Mouse (Mus musculus): Measurements from ENCODE around the gene Tubg1.

Gene Tubg1

GRCm38 (mm10) chr11:101119761-101120544 is at the start of gene Tubg1, which contains the start of gene Retreg3:
TSS of gene Tubg1 (plus strand) at chr11:101119938.
TSS of gene Retreg3 (minus strand) at chr11:101119893.
- peak; percentile 99 for DNase-seq

- no peak for DNase-seq
Observed at GRCm38 (mm10) chr11:101070189-101070527, 49.6 kb upstream of the Tubg1 start.

GRCm38 (mm10) chr11:101070987-101071386 is 48.8 kb upstream of the Tubg1 start:
- DNase-seq = no peak

DNA sequence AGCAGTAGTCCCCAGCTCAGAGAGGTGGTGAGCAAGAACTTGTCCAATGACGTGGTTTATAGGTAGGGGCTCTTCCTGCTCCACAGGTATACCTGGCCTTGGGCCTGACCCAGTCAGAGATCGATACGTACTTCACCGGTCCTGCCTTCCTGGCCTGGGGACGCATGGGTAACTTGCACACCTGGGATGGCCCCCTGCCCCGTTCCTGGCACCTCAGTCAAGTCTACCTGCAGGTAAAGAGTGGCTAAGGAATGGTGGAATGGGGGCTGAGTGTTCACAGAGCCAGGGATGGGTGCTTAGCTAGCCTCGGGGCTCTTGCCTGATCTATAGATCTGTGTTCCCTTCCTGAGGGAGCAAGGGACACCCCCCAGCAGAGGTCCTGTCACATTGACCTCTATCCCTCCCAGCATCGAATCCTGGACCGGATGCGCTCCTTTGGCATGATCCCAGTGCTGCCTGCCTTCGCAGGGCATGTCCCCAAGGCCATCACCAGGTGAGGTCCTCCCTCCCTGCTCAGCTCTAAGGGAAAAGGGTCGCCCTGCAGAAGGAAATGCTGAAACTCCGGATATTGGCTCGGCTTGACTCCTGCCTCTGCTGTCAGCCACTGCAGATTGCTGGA is 47.8 kb upstream of the Tubg1 start:
- no peak for DNase-seq

DNA sequence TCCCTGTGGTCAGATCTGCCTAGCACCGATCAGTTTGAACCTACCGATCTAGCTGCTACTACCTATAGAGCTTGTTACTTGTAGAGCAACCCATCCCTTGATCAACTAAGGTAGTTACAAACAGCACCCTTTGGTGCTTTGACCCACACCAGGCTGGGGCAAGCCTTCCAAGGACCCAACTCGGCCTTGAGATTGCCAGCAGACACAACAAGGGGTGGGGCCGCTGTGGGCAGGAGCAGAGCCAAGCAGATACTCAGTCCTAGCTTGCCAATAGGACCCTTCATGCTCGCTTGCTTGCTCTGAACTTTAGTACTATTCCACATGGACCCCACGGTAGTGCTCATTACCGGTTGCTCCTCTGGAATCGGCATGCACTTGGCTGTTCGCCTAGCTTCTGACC is 41.6 kb upstream of the Tubg1 start, which contains the start of gene Hsd17b1:
Gene Hsd17b1 (plus strand): TSS at position 291 of the 400 bp plus-strand sequence.
- no peak for DNase-seq

- no peak for DNase-seq
Observed at GRCm38 (mm10) chr11:101079746-101080145, 40.0 kb upstream of the Tubg1 start.

DNA sequence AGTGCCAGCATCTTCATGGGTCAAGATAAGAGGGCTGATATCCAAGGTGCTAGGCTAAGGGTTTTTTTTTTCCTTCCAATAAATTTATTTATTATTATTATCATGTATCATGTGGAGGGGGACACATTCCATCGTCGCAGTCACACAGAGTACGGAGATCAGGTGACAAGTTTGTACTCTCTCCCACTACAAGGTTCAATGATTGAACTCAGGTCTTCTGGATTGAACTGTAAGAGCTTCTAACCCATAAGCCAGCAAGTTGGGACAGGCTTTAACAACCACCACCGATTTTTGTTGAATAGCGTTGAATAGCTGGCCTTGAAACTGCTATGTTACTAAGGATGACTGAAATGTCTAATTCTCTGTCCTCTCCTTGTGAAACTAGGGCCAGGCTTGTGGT is 39.3 kb upstream of the Tubg1 start:
- DNase-seq = no peak

DNA sequence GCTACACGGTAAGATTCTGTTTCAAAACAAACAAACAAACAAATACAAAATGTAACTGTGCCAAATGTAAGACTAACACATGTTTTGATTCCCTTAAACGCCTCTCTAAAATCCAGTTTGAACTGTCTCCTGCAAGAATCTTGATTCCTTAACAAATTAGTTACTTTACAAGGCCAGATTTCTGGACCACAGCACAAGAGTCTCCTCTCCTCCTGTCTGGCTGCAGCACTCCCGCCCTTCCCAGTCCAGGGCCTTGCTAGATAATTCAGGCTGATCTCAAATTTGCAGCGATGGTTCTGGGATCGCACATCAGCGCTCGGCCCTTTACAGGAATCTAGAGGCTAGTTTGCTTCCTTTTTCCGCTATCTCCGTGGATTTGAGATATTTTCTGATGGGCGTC is 38.1 kb upstream of the Tubg1 start:
- DNase-seq = no peak

GRCm38 (mm10) chr11:101082208-101083082 is 37.3 kb upstream of the Tubg1 start, which contains the start of gene Coasy:
TSS of gene Coasy (plus strand) at chr11:101082565.
- peak; percentile 94 for DNase-seq

DNA sequence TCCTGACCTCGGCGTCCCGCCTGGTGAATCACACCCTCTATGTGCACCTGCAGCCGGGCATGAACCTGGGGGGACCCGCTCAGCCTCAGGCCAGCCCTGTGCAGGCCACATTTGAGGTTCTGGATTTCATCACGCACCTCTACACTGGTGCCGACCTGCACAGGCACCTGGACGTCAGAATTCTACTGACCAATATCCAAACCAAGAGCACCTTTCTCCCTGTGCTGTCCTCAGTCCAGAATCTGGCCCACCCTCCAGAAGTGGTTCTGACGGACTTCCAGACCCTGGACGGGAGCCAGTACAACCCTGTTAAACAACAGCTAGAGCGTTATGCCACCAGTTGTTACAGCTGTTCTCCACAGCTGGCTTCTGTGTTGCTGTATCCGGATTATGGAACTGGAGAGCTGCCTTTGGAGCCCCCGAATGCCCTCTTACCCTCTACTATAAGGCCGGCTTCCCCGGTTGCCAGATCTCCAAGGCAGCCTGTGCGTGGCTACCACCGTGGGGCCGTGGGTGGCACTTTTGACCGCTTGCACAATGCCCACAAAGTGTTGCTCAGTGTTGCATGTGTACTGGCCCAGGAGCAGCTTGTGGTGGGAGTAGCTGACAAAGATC is 36.5 kb upstream of the Tubg1 start:
- DNase-seq = no peak

DNA sequence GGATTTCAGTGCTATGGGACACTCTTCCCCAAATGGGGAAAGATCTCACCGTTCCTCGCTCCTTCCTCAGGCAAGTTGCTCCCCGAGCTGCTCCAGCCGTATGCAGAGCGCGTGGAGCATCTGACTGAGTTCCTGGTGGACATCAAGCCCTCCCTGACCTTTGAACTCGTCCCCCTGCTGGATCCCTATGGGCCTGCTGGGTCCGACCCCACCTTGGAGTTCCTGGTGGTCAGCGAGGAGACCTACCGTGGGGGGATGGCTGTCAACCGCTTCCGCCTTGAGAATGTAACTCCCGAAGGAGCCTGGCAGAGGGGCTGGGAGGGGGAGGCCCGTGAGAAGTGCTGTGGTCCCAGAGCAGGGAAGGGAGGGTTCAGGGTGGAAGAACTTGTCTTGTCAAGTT is 35.5 kb upstream of the Tubg1 start:
- DNase-seq = no peak

- no peak for DNase-seq
Observed at GRCm38 (mm10) chr11:101084811-101085210, 34.9 kb upstream of the Tubg1 start.

- no peak for DNase-seq
Observed at GRCm38 (mm10) chr11:101085617-101086322, 34.0 kb upstream of the Tubg1 start.

DNA sequence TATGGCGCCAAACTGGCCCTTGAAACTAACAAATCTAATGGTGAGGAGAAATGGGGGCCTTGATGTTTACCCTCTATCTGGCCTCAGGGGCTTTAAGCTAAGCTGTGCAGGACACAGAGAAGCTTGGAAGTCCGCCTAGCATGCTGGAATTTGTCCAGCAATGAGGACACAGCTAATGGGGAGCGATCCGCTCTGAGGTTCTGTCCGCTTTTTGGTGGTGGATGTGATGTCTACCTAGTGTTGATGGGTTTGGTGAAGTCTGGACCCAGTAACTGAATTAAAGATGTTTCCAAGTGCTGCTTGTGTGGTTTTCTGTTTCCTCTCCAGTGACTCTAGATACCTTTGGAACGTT is 33.4 kb upstream of the Tubg1 start:
- DNase-seq = no peak

DNA sequence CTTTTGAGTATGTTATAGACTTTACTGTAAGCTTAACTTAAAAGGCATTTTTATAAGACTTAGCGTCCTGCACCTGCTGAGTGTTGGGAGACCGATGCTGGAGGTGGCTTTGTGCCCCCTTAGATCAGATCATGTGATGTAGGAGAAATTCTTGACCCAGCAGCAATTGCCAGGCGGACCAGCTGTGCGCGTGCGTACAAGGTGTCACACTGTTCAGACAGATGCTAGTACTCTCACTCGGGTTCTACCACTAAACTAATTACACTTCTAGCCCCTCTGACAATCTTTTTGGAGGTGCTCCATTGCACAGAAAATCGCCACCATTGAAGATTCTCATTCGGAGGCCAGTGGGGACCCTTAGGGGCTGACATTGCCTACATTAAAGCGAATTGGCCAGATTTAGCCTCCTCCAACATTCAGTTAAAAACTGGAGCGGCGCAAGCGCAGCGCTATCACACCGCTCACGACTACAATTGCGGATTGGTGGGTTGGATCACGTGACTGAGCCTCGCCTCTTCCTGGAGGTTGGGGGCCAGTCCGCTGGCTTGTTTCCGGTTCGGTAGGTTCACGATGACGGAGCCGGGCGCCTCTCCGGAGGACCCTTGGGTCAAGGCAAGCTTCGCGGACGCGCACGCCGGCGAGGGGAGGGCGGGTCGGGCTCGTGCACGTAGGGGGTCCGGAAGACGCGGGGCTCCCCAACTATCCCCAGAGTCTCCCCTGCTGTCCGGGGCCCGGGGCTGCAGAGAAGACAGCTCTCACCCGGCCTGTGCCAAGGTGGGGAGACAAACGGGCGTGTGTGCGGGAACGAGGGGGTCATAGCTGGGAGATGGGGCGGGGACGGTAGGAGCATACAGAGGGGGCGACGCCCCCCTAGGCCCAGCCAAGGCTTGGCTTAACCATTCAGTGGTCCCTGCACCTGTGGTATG is 32.7 kb upstream of the Tubg1 start, which contains the start of gene Mlx:
Gene Mlx (plus strand): TSS at position 522 of the 926 bp plus-strand sequence.
- DNase-seq = peak; percentile 95

GRCm38 (mm10) chr11:101087682-101088055 is 32.1 kb upstream of the Tubg1 start:
- DNase-seq = no peak

GRCm38 (mm10) chr11:101089931-101090330 is 29.8 kb upstream of the Tubg1 start:
- no peak for DNase-seq

GRCm38 (mm10) chr11:101094930-101095313 is 24.8 kb upstream of the Tubg1 start:
- DNase-seq = no peak

DNA sequence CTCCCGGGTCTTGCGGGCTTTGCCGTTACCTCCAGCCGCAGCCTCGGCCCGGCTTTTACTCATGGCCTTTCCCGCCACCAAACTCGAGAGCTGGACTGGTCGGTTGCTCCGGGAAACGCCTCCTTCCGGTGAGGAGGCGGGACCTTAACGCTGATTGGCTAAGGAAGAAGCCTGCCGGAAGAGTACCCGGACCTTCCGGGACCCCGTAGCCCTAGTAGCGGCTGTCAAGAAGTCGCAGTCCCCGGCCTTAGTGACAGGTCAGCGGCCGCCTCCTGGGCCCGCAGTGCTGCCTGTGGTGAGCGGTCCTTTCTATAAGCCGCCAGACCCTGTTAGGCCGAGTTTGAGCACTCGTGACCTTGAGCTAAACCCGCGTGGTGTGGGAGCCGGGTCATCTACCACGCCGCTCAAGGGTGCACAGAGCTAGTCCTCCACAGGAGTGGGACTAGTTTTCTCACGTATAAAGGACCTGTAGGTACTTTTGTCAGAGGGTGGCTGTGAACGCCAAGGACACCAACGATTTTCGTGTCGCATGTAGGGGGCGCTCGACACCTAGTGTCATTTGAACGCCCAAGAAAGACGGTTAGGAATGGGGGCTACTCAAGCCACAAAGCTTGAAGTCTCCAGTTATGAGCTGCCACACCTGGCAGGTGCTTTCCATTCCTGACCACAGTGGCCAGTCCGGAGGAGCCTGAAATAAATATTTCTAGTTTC is 24.3 kb upstream of the Tubg1 start, which contains the start of gene Psmc3ip:
Gene Psmc3ip (minus strand): TSS at position 123 of the 711 bp plus-strand sequence.
- peak; percentile 97 for DNase-seq

GRCm38 (mm10) chr11:101098231-101098630 is 21.5 kb upstream of the Tubg1 start:
- DNase-seq = no peak
